Mouse (Mus musculus) CD4-positive, CD25-positive, alpha-beta regulatory T cell, adult 2 months (primary cell): ENCODE results near the gene Appbp2.

Experiments
- DNase-seq: peaks from one replicate; pipeline ENCODE4 v3.0.0-alpha.2; 2012; ENCODE audit warnings: low read depth, low spot score

Appbp2 gene

DNA sequence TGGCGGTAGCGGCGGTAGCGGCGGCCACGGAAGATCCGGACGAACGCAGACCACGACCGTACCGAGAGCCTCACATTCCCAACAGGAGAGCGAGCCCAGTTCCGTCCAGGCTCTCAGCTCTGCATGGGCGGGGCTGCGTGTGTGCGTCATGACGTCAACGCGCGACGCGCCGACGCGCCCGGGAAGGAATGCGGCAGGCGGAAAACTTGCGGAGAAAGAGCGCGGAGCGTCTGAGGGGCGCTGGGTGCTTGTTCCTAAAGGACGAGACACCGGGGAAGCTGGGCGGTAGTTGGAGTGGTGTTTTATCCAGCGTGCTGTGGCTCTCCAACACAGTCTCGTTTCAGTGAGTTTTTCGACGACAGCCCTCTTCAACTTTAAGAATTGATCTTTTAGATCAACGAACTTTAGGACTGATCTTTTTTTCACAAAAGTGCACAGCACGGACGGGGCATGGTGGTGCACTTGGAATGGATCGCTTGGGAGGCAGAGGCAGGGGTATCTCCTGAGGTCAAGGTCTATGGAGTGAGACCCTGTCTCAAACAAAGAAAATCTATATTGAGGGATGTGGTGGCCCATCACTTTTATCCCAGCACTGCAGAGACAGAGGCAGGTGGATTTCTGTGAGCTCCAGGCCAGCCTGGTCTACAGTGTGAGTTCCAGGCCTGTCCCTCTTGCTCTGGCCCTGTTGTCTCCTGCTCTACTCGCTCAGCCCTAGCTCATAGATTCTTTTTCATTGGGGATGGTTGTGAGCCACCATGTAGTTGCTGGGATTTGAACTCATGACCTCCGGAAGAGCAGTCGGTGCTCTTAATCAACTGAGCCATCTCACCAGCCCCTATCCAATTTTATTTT is at the start of gene Appbp2:
TSS of gene Appbp2 (minus strand) at position 141 of the 852 bp plus-strand sequence.
- peak; percentile 95 for DNase-seq

- no peak for DNase-seq
Measured at GRCm38 (mm10) chr11:85281219-85281878, 46.4 kb upstream of the Appbp2 start.

GRCm38 (mm10) chr11:85278175-85278574 is 43.2 kb upstream of the Appbp2 start:
- no peak for DNase-seq

- no peak for DNase-seq
Measured at GRCm38 (mm10) chr11:85277609-85278008, 42.7 kb upstream of the Appbp2 start.

DNA sequence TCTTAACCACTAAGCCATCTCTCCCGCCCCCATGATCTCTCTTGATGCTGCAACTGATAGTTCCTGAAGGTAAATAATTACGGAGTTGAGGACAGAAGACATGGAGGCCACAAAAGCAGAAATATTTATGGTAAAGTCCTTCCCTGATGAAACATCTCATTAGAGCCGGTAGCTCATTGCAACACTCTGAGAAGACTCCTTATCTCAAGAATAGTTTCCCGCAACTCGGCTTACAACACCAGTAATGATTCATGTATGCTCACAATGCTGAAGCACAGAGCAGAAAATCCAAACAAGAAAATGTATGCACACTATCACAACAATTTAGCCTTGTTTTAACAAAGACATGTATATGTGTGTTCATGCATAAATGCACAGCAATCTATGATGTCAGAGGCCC is 40.2 kb upstream of the Appbp2 start:
- DNase-seq = no peak

DNA sequence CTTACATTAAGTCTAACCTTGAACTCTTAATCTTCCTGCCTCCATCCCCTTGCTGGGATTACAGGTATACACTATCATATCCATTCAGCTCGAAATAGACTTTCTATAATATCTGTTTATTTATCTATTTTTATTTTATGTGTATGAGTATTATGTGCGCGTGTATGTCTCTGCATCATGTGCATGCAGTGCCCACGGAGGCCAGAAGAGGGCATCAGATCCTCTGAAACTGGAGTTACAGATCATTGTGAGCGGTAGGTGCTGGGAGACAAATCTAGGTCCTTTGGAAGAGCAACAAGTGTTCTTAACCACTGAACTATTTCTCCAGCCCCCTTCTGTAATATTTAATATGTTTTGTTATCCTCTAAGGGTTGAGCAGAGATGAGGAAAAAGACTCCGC is 38.4 kb upstream of the Appbp2 start:
- peak; percentile 38 for DNase-seq

DNA sequence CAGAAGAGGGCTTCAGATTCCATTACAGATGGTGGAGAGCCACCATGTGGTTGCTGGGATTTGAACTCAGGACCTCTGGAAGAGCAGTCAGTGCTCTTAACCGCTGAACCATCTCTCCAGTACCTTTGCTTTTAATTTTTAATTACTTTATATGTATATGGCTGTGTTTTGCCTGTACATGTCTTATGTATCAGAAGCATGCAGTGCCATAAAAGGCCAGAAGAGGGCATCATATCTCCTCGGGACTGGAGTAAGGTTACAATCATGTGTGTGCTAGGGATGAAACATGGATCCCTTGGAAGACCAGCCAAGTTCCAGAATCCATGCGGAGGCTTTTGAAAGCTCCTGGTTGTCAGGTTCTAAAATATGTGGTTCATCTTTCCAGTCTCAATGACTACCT is 35.7 kb upstream of the Appbp2 start:
- DNase-seq = peak; percentile 81

DNA sequence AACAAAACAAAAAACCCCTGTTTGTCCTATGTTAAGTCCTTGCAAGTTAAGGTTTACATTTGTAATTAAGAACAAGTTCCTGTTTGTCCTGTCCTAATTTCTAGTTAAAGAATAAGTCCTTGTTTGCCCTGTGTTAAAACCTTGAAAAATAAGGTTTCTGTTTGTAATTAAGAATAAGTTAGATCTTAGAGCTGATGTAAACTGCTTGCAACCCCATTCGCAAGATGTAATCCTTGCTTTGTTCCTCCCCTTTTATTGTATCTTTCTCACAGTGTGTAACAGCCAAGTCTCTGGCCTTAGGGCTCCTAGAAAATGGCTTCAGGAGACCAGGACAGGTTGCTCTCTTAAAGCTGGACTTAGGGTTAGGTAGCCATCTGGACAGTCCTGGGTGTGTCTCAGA is 32.5 kb upstream of the Appbp2 start:
- DNase-seq = no peak

GRCm38 (mm10) chr11:85264635-85265034 is 29.7 kb upstream of the Appbp2 start:
- DNase-seq = no peak

GRCm38 (mm10) chr11:85261192-85261591 is 26.3 kb upstream of the Appbp2 start:
- DNase-seq = peak; percentile 83

DNA sequence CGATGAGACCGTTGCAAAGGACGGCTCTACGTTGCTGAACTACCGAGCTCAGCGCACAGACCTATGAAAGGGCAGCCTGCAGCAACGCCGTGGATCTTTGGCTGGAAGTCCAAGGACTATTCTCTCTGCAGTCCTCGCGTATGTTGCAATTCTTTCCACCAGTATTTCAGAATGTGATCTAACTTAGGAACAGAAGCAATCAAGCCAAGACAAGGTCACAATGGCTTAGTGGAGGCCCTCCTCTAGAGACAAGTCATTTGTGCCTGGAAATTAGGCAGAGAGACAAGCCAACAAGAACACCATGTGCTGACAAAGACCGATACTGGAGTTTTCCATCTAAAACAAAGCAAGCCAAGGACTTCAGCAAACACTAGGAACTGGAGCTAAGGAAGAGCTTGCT is 24.0 kb upstream of the Appbp2 start:
- DNase-seq = no peak

- DNase-seq = no peak
Measured at GRCm38 (mm10) chr11:85255471-85256027, 20.6 kb upstream of the Appbp2 start.

GRCm38 (mm10) chr11:85253641-85254040 is 18.7 kb upstream of the Appbp2 start:
- no peak for DNase-seq

DNA sequence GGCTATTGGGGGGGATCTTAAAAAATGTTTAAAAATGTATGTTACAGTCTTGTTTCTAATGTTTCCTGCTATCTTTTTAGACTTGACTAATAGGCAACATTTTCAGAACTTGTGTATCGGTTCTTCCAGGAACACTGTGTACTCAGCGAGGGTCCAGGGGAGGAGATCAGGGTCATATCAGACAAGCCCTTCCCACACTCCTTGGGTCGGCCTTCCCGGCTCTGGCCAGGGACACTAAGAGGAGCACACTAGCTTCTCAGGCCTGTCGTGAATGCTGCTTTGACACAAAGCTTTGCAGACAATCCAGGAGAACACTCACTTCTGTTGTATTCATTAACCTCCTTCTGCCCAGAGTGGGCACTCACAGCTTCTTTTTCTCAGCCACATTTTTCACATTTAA is 18.1 kb upstream of the Appbp2 start:
- DNase-seq = no peak

GRCm38 (mm10) chr11:85251955-85252354 is 17.0 kb upstream of the Appbp2 start:
- no peak for DNase-seq

GRCm38 (mm10) chr11:85250467-85250866 is 15.5 kb upstream of the Appbp2 start:
- no peak for DNase-seq

DNA sequence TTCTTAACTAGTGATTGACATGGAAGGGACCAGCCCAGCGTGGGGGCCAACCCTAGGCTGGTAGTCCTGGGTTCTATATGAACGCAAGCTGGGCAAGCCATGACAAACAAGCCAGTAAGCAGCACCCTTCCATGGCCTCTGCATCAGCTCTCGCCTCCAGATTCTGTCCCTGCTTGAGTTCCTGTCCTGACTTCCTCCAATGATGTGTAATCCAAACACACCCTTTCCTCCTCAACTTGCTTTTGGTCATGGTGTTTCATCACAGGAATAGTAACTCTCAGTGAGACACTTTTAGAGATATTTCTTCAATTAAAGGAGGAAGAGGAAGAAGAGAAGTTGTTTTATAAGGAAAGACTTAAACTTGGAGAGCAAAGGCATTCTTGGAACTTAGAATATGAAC is 14.4 kb upstream of the Appbp2 start:
- DNase-seq = no peak

GRCm38 (mm10) chr11:85248151-85248550 is 13.2 kb upstream of the Appbp2 start:
- DNase-seq = no peak

- no peak for DNase-seq
Measured at GRCm38 (mm10) chr11:85241226-85241625, 6.3 kb upstream of the Appbp2 start.

DNA sequence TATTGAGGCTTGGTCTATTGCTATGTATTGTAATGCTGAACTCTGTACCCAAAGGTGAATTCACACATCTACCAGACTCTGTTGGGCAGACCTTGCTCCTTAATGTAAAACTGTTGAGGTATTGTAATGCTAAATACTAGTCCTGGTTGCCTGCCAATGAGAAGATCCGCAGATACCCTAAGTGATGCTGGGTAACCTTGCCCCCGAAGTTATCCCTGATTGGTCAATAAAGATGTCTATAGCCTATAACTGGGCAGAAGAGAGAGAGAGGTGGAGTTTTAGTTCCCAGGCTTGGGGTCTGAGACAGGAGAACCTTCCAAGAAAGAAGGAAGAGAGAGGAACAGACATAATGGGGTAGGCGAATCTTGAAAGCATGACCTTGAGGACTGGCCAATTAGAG is 5.3 kb upstream of the Appbp2 start:
- no peak for DNase-seq

DNA sequence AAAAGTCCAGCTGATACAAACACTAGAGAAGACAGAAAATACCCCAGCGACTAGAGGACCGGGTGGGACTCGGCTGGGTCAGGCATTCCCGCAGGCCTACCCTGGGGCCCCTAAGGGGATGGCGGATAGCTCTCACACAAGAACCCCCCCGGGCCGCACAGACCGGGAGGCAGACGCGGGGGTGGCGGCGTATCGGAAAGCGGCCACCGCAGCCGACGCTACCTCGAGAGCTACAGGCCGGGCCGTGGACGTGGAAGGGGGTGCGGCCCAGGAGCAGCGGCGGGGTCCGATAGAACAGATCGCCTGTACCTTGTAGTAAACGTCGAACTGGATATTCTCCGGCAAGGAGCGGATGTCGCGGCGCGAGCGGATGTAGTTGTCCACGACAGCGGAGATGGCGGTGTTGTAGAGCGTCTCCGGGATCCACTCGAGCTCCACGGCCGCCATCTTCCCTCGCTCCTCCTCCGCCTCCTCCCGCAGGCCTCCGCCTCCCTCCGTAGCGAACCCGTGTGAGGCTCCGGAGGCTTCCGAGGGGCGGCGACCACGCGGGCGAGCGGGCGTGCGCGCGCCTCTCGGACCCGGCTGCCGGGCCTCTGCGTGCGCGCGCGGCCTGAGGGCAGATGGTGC is 454 bp downstream of the Appbp2 start:
- peak; percentile 94 for DNase-seq

GRCm38 (mm10) chr11:85233676-85234210 is 1.2 kb downstream of the Appbp2 start:
- DNase-seq = peak; percentile 5
